Mouse (Mus musculus) liver, embryonic 14.5 days (tissue): ENCODE data around the gene Magi1.

Source experiments
- CTCF ChIP-seq: IDR thresholded peaks from 2 replicates; pipeline ENCODE4 v1.5.1; 2016; ENCODE audit warnings: antibody characterized with exemption, low read depth, control low read depth
- EP300 ChIP-seq: IDR thresholded peaks from 2 replicates; pipeline ENCODE4 v1.6.1; 2016; ENCODE audit warnings: antibody characterized with exemption, low read depth

DNA sequence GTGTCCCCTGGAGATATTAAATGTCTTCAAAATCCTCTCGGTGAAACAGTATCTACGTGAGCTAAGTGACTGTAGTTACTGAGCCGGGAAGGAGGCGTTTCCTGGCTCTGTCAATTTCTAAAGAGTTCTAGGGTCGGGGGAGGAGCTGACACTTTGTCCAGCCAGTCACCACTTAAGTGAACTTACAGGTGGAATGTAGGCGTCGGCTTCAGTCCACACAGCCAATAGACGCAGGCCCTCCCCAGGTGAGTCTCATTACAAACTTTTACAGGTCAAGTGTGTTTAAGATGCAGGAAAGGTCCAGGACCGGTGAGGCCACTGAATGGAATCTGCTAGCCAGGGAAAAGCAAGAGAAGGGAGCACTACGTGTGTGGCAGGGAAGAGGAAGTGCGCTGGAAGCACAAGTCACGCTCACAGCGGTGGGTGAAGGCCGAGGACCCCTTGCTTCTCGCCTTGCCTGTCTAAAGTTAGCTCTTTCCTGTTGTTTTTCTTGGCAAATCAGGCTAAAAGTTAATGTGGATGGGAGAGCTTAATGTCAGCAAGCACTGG lies 556.0 kb downstream of the Magi1 start:
- TF ChIP-seq CTCF (no peak), EP300 (no peak)
